Mouse (Mus musculus) heart, adult 2 months (tissue): ENCODE data around the gene Acox1.

ENCODE experiments used
- CTCF ChIP-seq: fragments of 200-600 bp; IDR thresholded peaks from 2 replicates; pipeline ENCODE4 v1.8.1; 2022; ENCODE audit warnings: antibody characterized with exemption, mild to moderate bottlenecking, moderate library complexity
- POLR2A ChIP-seq: fragments of 200-500 bp; IDR thresholded peaks from 2 replicates; pipeline ENCODE4 v1.6.1; 2011; ENCODE audit warnings: mild to moderate bottlenecking, low read depth, low read length, control low read depth; ENCODE audit not compliant: insufficient read depth

DNA sequence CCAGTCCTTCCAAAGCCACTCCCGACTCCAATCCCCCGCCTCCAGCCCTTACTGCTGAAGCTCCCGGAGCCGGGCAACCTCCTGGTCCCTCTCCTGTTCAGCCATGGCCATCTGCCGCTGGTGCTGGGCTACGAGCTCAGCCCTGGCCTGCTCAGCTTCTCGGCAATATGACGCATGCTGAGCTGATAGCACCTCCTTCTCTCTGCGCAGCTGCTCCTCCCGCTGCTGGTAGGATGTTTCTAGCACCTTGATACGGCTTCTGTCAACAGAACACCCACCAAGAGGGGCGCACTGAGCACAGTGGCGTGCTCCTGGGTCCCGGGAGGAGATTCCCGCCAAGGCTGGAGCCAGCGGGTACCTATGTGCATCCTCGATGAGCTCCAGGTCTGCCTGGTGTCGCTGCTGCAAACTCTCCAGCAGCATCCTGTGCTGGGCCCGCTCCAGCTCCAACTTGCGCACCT is 50.1 kb downstream of the Acox1 start:
- TF ChIP-seq CTCF = no peak
- TF ChIP-seq POLR2A = no peak
